Mouse (Mus musculus): ENCODE data around the gene Itprid1. TPM values are rescaled to one million over a fixed set of nuclear protein-coding genes. Genes with fewer than 3 reads are reported as not detected.

Gene Itprid1
- polyA plus RNA-seq, 1 experiment, result not detected

- H3K4me3 ChIP-seq (ENCODE audit: insufficient read depth, low read length), result no peak overlapping the region
- no peak for TF ChIP-seq POLR2A (IDR thresholded peaks at IDR 0.05; ENCODE audit: low read depth, low read length)
- no peak for TF ChIP-seq CTCF (IDR thresholded peaks at IDR 0.05; ENCODE audit: borderline replicate concordance, insufficient read depth, low read length)
- H3K27ac ChIP-seq (ENCODE audit: insufficient read depth, low read length), result no peak overlapping the region
- no peaks in the 10 kb centered on the region for H3K4me1 ChIP-seq (ENCODE audit: control insufficient read depth, insufficient read depth, low read length)
Observed at GRCm38 (mm10) chr6:55879356-55879960, 42.8 kb downstream of the Itprid1 start.

DNA sequence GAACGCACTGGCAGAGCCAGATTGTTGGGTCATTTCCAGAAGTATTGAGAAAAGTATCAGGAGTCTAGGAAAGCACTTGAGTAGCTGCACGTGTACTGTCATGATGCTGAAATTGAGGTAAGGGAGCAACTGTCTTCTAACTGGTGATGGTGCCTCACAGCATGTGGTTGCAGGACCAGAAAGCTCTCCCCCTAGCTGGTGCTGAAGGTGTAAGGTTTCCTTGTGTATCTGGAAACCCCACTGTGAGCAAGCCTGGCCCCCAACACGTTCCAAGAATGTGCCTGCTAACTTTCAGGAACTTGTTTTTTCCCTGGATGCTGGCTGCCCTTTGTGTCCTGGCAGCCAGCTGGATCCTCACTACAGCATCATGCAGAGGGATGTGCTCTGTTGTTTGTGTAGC is 44.2 kb downstream of the Itprid1 start:
- H3K4me1 ChIP-seq (ENCODE audit: control insufficient read depth, insufficient read depth, low read length), result no peaks in the 10 kb centered on the region
- H3K4me3 ChIP-seq (ENCODE audit: insufficient read depth, low read length), result no peak overlapping the region
- no peak for TF ChIP-seq POLR2A (IDR thresholded peaks at IDR 0.05; ENCODE audit: low read depth, low read length)
- TF ChIP-seq CTCF (IDR thresholded peaks at IDR 0.05; ENCODE audit: borderline replicate concordance, insufficient read depth, low read length), result no peak
- no peak overlapping the region for H3K27ac ChIP-seq (ENCODE audit: insufficient read depth, low read length)

- Histone ChIP-seq H3K27ac (ENCODE audit: insufficient read depth, low read length) (no peak overlapping the region), H3K4me3 (ENCODE audit: insufficient read depth, low read length) (no peak overlapping the region), H3K4me1 (ENCODE audit: control insufficient read depth, insufficient read depth, low read length) (no peaks in the 10 kb centered on the region)
- no peak for TF ChIP-seq POLR2A (IDR thresholded peaks at IDR 0.05; ENCODE audit: low read depth, low read length)
- TF ChIP-seq CTCF (IDR thresholded peaks at IDR 0.05; ENCODE audit: borderline replicate concordance, insufficient read depth, low read length), result no peak
Observed at GRCm38 (mm10) chr6:55887598-55887997, 50.9 kb downstream of the Itprid1 start.

- Histone ChIP-seq H3K4me1 (ENCODE audit: control insufficient read depth, insufficient read depth, low read length) (no peaks in the 10 kb centered on the region), H3K27ac (ENCODE audit: insufficient read depth, low read length) (no peak overlapping the region), H3K4me3 (ENCODE audit: insufficient read depth, low read length) (no peak overlapping the region)
- no peak for TF ChIP-seq CTCF (IDR thresholded peaks at IDR 0.05; ENCODE audit: borderline replicate concordance, insufficient read depth, low read length)
- no peak for TF ChIP-seq POLR2A (IDR thresholded peaks at IDR 0.05; ENCODE audit: low read depth, low read length)
Observed at GRCm38 (mm10) chr6:55901568-55902328, 65.1 kb downstream of the Itprid1 start.

DNA sequence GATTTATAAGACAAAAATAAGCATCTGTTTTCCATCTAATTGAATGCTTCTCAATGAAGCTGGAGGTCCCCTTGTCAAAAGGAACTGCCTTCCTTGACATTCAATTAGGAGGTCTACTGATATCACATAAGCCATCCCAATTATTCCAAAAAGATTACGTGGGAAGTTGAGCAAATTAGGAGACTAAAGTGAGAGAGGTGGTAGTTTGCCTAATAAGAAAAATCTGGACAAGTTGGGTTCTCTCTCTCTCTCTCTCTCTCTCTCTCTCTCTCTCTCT is 65.6 kb downstream of the Itprid1 start:
- Histone ChIP-seq H3K27ac (ENCODE audit: insufficient read depth, low read length) (no peak overlapping the region), H3K4me1 (ENCODE audit: control insufficient read depth, insufficient read depth, low read length) (no peaks in the 10 kb centered on the region), H3K4me3 (ENCODE audit: insufficient read depth, low read length) (no peak overlapping the region)
- no peak for TF ChIP-seq POLR2A (IDR thresholded peaks at IDR 0.05; ENCODE audit: low read depth, low read length)
- no peak for TF ChIP-seq CTCF (IDR thresholded peaks at IDR 0.05; ENCODE audit: borderline replicate concordance, insufficient read depth, low read length)

DNA sequence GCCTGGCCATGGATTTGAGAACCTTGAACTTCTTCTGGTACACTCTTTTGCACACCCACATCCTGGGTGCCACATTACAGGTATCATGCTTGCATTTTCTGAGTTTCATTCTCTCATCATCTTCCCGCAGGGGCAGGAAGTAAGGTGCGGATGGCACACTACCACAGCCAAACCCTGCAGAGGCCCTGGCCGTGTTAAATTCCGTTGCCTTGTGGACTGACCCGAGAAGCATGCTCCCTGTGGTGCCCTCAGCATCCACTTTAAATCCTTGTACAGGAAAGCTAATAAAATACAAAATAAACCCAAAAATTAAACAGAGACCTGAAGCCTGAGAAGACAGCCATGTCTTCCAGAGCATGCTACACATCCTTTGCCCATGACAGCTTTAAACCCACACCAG is 82.5 kb downstream of the Itprid1 start:
- TF ChIP-seq CTCF (IDR thresholded peaks at IDR 0.05; ENCODE audit: borderline replicate concordance, insufficient read depth, low read length), result no peak
- no peak for TF ChIP-seq POLR2A (IDR thresholded peaks at IDR 0.05; ENCODE audit: low read depth, low read length)
- Histone ChIP-seq H3K4me1 (ENCODE audit: control insufficient read depth, insufficient read depth, low read length) (no peaks in the 10 kb centered on the region), H3K27ac (ENCODE audit: insufficient read depth, low read length) (no peak overlapping the region), H3K4me3 (ENCODE audit: insufficient read depth, low read length) (no peak overlapping the region)

- no peak overlapping the region for H3K27ac ChIP-seq (ENCODE audit: insufficient read depth, low read length)
- TF ChIP-seq CTCF (IDR thresholded peaks at IDR 0.05; ENCODE audit: borderline replicate concordance, insufficient read depth, low read length) (no peak), POLR2A (IDR thresholded peaks at IDR 0.05; ENCODE audit: low read depth, low read length) (no peak)
- H3K4me1 ChIP-seq (ENCODE audit: control insufficient read depth, insufficient read depth, low read length), result no peaks in the 10 kb centered on the region
- H3K4me3 ChIP-seq (ENCODE audit: insufficient read depth, low read length), result no peak overlapping the region
Observed at GRCm38 (mm10) chr6:55920282-55920720, 83.6 kb downstream of the Itprid1 start.

DNA sequence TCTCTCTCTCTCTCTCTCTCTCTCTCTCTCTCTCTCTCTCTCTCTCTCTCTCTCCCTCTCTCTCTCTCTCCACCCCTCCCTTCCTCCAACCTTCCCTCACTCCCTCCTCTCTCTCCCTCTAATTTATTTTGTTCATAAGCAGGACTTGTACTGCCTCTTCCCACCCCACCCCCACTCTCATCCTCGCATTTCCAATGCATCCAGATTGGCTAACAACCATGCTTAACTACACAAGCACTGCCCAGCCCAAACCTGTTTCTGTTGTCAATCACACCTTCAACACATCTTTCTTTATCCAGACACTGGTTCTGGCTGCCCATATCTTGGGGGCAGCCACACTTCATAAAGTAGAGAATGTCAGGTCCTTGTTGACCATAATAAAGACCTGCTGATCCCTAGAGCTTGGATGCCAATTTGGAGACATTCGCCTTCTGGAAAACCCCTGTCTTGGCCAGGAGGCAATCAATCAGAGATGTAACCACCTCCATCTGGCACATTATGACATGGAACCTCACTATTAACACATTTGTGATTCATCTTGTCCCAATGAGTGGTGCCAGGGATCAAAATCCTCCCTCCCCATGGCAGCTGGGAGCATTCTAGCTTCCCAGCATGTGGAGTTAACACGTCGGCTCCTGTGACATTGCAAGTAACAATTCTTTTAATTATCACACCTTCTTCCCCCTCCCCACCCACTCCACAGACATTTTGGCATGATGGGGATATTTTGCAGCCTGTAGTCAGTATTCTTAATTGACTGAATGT is 84.4 kb downstream of the Itprid1 start:
- TF ChIP-seq CTCF (IDR thresholded peaks at IDR 0.05; ENCODE audit: borderline replicate concordance, insufficient read depth, low read length), result no peak
- no peak for TF ChIP-seq POLR2A (IDR thresholded peaks at IDR 0.05; ENCODE audit: low read depth, low read length)

DNA sequence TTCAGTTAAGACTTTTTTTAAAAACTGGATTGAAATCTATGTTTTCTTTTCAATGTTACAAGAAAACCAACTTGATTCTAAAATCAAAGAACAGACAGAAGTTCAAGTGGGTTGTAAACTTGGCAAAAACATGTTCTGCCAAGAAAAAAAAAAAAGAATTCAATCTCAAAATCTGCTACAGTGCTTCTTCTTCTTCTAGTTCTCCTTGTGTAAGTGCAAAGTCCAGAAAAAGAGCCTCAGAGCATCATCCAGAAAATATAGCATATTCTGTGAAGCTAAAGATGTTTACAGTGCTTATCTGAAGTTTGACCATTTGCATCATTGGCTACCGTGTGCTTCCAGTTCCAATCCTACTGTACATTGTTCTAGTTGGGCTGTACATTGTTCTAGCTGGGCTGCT is 108.0 kb downstream of the Itprid1 start:
- H3K4me1 ChIP-seq (ENCODE audit: control insufficient read depth, insufficient read depth, low read length), result no peaks in the 10 kb centered on the region
- no peak overlapping the region for H3K4me3 ChIP-seq (ENCODE audit: insufficient read depth, low read length)
- no peak overlapping the region for H3K27ac ChIP-seq (ENCODE audit: insufficient read depth, low read length)
- TF ChIP-seq CTCF (IDR thresholded peaks at IDR 0.05; ENCODE audit: borderline replicate concordance, insufficient read depth, low read length) (no peak), POLR2A (IDR thresholded peaks at IDR 0.05; ENCODE audit: low read depth, low read length) (no peak)

More for the DNA sequence above, 84.4 kb downstream of the Itprid1 start:
- Histone ChIP-seq H3K4me3 (ENCODE audit: insufficient read depth, low read length) (no peak overlapping the region), H3K4me1 (ENCODE audit: control insufficient read depth, insufficient read depth, low read length) (no peaks in the 10 kb centered on the region), H3K27ac (ENCODE audit: insufficient read depth, low read length) (no peak overlapping the region)

All from embryonic fibroblast, embryonic 13.5 days (primary cell).